Mouse (Mus musculus) thymus, postnatal 14 days (tissue): ENCODE measurements at regions not wholly inside any gene's neighbourhood (a gene's known extent, or its start where the extent isn't known, plus 50 kb on each side); places are given as distances from the start of the nearest gene placed in this dataset.

Source experiments
- DNase-seq: peaks from one replicate; pipeline ENCODE4 v3.0.0; 2021

GRCm38 (mm10) chr2:51008251-51008533 lies 140.7 kb downstream of the Rnd3 start:
- DNase-seq, result no peak

GRCm38 (mm10) chr2:51007409-51008250 lies 141.3 kb downstream of the Rnd3 start:
- no peak for DNase-seq

DNA sequence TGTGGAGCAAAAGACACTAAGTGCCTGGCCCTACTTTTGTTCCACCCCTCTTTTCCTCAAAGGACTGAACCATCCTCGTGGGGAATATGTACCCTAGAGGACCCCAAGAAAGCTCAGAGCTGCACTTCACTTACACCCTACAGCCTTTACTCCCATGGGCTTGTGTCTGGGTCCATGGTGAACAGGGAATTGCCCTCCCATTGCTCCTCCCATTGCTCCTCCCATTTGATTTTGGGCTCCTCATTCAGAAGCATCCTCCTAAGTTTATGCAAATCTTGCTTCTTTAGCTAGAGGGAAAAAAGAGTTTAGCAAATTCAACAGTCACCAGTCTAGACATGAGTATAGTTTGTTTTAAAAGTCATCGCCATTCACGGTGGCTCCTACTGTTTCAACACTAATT lies 142.1 kb downstream of the Rnd3 start:
- no peak for DNase-seq

DNA sequence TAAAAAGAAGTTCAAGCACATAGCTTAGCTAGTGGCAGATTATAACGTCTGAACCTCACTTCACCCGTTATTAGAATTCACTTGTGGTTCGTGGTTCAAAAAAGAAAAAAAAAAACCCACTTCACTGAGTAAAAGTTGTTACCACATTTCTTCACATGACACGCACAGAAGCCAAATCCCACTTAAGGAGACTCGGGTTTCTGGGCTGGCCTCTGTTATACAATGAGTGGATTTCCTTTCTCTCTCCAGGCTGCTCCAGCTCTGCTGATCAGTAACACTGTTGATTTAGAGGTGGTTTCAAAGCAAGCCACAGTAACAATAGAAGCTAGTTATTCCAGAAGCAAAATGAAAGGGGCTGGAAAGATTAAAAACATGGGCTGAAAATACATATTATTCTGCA lies 147.4 kb downstream of the Rnd3 start:
- no peak for DNase-seq

DNA sequence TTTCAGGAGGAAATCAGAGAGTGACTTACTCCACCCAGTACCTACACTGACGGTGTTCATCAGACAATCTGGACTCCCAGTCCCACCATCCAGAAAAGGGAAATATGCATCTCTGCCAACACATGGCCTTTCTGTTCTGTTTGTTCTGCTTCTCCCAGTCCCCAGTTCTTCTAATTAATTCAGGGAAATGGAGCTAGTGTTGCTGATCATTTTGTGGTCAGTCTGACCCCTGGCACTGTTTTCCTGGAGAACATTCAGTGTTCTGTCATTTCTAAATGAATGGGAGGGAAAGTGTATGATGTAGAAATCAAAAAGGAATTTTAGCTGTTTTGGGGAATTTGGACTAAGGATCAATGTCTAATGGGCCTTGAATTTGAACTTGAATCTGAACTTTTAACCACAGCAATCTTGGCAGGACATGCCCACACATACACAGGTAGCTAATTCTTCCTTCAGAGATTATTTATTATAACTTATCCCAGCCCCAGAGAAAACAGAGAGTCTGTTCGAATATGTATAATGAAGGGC lies 165.0 kb downstream of the Rnd3 start:
- no peak for DNase-seq

DNA sequence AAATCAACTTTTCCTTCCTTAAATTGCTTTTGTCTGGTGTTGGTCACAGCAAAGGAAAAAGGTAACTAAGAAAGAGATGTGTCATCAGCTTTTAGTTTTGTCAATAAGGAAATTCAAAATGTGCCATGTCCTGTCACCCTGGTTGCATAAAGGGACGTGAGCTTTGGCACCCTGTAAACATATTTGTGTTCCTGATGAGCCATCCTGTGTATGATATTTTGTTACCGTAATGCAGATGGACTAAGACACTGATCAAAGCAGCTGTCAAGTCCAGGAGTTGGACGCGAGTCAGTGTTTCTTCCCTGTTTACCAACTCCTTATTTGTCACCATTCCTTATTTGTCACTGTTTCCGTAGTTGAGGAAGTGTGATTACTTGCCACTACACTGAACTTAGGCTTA lies 166.3 kb downstream of the Rnd3 start:
- DNase-seq, result no peak

DNA sequence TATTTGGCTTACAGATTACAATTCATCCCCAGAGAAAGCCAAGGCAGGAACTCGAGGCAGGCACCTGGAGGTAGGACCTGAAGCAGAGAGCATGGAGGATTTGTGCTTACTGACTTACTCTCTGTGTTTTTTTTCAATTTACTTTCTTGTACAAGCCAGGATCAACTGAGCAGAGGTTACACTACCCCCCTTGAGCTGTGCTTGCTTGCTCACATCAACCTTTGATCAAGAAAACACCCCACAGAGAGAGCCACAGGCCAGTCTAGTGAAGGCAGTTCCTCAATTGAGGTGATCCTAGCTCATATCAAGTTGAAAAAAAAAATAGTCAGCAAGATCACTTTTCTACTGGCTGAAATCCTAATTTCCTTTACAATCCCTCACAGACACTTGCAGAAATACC lies 170.6 kb downstream of the Rnd3 start:
- DNase-seq, result no peak

DNA sequence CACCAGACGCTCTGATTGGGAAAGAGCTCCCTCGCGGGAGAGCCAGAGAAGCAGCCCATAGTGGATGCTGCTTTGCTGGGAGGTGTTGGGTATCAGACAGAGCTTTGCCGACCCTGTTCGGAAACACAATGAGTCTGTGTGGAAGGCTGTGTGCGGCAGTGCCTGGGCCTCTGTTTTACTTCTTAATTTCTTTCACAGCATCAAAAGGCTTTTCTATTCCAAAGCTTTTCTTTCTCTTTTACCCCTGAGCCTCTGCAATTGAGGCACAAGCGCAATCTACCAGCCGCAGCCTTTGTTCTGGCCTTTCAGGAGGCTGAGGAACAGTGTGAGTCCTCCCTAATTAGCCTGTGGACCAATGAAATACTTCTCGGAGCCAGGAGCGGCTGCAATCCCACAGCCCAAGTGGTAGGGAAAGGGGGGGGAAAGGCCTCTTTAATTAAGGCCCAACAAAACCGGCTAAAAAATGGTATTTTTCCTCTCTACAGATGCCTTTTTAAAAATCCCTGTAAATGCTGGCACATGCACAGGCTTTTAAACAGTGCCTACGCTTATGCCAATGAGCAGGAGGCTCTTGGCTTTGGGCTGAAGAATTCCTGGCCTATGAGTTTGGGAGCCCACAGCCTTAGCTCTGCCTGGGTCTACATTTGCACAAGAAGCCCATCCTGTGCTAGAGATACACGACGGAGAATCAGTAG lies 177.6 kb downstream of the Rnd3 start:
- DNase-seq, result no peak

- no peak for DNase-seq
Observed at GRCm38 (mm10) chr2:50968382-50968781, 180.5 kb downstream of the Rnd3 start.

GRCm38 (mm10) chr2:50967826-50968225 lies 181.1 kb downstream of the Rnd3 start:
- DNase-seq, result no peak

DNA sequence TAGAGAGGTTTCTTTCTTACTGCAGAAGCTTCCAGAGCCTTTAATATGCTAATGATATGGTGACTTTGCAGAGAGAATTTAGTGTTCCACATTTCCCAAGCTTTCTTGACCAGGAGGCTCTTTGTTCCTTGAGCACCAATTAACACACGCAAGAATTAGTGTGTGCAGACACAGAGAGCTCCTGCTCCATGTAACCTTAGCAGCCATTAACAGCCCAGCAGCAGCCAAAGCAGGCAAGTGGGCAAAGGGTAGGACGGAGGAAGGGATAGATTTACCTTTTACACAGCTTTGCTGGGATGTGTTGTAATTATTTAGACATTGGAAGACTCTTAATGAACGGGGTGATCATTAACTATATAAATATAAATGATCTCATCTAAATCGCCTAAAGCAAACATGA lies 181.8 kb downstream of the Rnd3 start:
- no peak for DNase-seq

DNA sequence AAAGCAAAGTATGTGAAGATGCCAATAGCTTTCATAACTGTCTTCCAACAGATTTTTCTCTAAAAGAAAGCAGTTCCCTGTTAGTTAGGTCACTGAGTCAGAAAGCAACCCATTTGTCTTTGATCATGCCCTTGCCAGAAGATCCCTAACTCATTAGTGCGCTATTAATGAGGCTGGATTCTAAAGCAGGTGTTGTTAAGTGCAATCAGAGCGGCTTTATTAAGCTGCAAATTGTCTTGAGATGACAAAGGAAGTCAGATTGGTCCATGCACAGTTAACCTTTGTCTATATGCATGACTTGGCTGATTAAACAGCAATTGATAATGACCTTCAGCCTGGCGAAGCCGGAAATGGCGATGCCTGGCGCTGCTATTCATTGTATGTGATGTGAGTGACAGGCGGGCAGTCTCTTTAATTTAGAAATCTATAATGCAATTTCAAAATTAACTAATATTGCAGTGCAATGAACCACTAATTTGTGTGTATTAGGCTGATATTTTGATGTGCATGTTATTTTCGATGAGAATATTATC lies 183.4 kb downstream of the Rnd3 start:
- DNase-seq, result no peak

- DNase-seq, result no peak
Observed at GRCm38 (mm10) chr2:50964062-50964461, 184.8 kb downstream of the Rnd3 start.

- DNase-seq, result no peak
Observed at GRCm38 (mm10) chr2:50961049-50961448, 187.9 kb downstream of the Rnd3 start.

- DNase-seq, result no peak
Observed at GRCm38 (mm10) chr2:50959323-50959722, 189.6 kb downstream of the Rnd3 start.

DNA sequence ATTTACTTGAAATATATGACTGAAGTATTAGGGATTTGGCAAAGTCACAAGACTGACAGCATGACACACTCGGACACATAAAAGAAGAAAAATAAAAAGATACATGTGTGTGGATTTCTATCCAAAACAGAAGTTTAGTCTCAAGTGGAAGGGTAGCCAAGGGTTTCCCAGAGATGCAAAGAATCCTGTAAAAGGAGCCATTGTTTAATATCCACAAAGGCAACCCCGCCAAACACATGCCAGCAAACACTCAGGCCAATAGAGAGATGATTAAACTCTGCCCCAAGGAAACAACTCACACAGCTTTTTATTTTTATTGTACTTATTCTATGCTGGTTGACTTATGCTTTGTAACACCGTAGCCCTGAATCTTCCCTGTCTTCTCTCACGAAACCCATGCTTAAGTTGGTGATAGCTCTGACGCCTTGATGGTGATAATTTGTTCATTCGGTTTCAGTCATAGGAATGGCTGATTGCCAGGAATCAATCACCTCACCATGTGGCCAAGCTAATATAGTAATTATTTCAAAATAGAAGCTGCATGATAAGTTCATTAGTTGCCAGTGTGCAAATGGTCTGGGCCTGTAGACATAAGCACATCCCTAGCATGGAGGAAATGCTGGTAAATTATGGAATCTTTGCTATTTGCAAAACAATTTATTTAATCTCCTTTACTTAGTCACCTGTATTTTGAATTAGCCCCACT lies 194.4 kb downstream of the Rnd3 start:
- no peak for DNase-seq

DNA sequence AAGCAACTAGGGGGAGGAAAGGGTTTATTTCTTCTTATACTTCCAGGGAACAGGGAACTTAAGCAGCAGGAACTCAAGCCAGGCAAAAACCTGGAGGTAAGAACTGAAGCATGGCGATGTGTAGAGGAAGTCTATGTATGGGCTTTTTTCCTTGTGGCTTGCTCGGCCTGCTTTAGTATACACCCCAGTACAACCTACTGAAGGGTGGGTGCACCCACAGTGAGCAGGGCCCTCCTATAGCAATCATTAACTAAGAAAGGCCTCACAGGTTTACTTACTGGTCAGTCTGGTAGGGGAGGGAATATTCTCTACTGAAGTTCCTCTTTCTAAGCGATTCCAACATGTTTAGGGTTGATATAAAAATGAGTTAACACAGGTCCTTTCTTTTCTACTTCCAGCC lies 197.9 kb downstream of the Rnd3 start:
- no peak for DNase-seq

GRCm38 (mm10) chr2:50949717-50950116 lies 199.2 kb downstream of the Rnd3 start:
- no peak for DNase-seq

DNA sequence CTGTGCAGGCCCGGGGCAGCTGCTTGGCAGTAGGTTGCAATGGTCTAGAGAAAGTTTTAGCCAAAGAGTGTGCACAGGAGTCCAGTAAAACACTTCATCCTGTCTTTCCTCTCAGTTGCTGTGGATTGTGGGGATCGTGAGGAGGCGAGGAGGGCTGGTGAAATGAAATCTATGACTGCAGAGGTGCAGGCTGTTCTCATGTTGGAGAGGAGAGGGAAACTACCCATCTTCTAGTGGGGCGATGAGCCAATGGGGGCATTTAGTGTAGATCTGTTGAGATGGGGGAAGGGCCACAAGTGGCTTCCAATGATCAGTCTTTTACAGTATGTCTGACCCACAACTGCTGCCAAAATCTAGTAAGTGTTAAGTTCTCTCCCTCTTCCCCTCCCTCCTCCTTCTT lies 203.4 kb downstream of the Rnd3 start:
- no peak for DNase-seq

DNA sequence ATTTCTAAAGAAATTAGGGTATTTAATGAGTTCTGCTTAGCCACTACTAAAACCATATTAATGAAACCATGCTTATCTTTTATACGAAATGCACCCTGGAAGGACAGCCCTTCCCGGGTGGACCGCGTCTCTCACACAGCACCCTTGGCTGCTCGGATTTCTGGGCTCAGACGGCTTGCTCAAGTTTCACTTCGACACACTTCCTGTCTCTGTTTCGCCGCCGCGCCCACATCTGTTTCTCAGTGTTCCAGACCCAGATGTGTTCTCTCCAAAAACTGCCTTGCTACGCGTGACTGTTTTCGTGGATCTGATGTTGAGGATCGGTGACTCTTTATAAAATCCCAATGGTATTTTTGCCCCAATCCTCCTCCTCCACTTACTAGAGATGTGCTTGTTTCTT lies 205.7 kb downstream of the Rnd3 start:
- no peak for DNase-seq

- no peak for DNase-seq
Observed at GRCm38 (mm10) chr2:50942741-50943140, 206.2 kb downstream of the Rnd3 start.

GRCm38 (mm10) chr2:50932936-50933335 lies 216.0 kb downstream of the Rnd3 start:
- DNase-seq, result no peak

DNA sequence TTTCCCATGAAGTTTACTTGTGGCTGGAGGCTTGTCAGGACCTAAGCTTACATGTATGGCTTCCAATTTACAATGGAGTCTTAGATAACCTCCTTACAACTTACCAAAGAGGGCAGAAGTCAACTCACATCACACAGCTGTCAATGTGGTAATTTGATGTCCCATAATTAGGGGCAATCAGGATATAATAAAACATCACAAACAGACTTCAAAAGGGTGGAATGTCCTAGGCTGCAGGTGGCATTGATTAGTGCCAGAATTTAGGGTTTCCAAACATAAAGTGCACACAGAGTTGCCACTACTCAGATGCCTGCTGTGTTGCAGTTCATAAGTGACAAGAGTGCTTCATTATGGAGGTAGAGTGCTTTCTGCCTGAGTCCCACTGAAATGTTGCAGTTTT lies 227.9 kb downstream of the Rnd3 start:
- DNase-seq, result no peak
